Mouse (Mus musculus) regulatory T cell (primary cell): Measurements from ENCODE around the gene Sugp1.
"Not testable (repeated sequence)": the region's sequence is repeated elsewhere in the genome, so short reads cannot be mapped to it uniquely, and the experiment has no call there.

Source experiments
- in situ Hi-C: fragments of 300-600 bp; cut with MboI, MseI; formaldehyde crosslinking; loops from one replicate; pipeline ENCODE4 v1.15.1; 2025; ENCODE audit warnings: high pct_unique_total_duplicates

Gene Sugp1

GRCm38 (mm10) chr8:70042583-70043455 lies at the start of gene Sugp1, which contains the start of gene Mau2:
Sugp1 (plus strand) TSS chr8:70042813.
Mau2 (minus strand) TSS chr8:70042734.
- in situ Hi-C loops: no loop called here

GRCm38 (mm10) chr8:69995422-69995775 lies 47.2 kb upstream of the Sugp1 start:
- in situ Hi-C loops: loop anchor here (5.0 kb wide), 1 partner anchor 93 kb away; the partner anchor contains the start of genes Ndufa13, Tssk6 and Yjefn3

- in situ Hi-C loops: loop anchor here (5.0 kb wide), 1 partner anchor 94 kb away; the partner anchor contains the start of genes Ndufa13, Tssk6 and Yjefn3
These were observed 46.6 kb upstream of the Sugp1 start, which contains the start of gene Gatad2a for GRCm38 (mm10) chr8:69995776-69996588. Gatad2a (minus strand) TSS chr8:69996384.

GRCm38 (mm10) chr8:69996589-69997285 lies 45.9 kb upstream of the Sugp1 start:
- in situ Hi-C loops: loop anchor here (5.0 kb wide), 1 partner anchor 94 kb away; the partner anchor contains the start of genes Ndufa13, Tssk6 and Yjefn3

GRCm38 (mm10) chr8:69998706-69999105 lies 43.9 kb upstream of the Sugp1 start:
- in situ Hi-C loops: loop anchor here (5.0 kb wide), 1 partner anchor 96 kb away; the partner anchor contains the start of genes Ndufa13, Tssk6 and Yjefn3

GRCm38 (mm10) chr8:69999236-69999635 lies 43.4 kb upstream of the Sugp1 start:
- in situ Hi-C loops: loop anchor here (5.0 kb wide), 1 partner anchor 97 kb away; the partner anchor contains the start of genes Ndufa13, Tssk6 and Yjefn3

GRCm38 (mm10) chr8:70000226-70000625 lies 42.4 kb upstream of the Sugp1 start:
- in situ Hi-C loops: loop anchor here (5.0 kb wide), 1 partner anchor 73 kb away; no protein-coding TSS in a partner anchor

GRCm38 (mm10) chr8:70001176-70001891 lies 41.3 kb upstream of the Sugp1 start:
- in situ Hi-C loops: loop anchor here (5.0 kb wide), 1 partner anchor 74 kb away; no protein-coding TSS in a partner anchor

- in situ Hi-C loops: loop anchor here (5.0 kb wide), 1 partner anchor 75 kb away; no protein-coding TSS in a partner anchor
These were observed 40.8 kb upstream of the Sugp1 start for GRCm38 (mm10) chr8:70001892-70002191.

- in situ Hi-C loops: loop anchor here (5.0 kb wide), 1 partner anchor 76 kb away; no protein-coding TSS in a partner anchor
These were observed 39.4 kb upstream of the Sugp1 start for GRCm38 (mm10) chr8:70003204-70003657.

GRCm38 (mm10) chr8:70004345-70004744 lies 38.3 kb upstream of the Sugp1 start:
- in situ Hi-C loops: loop anchor here (5.0 kb wide), 1 partner anchor 77 kb away; no protein-coding TSS in a partner anchor

- in situ Hi-C loops: no loop called here
These were observed 37.4 kb upstream of the Sugp1 start for GRCm38 (mm10) chr8:70005178-70005577.

- in situ Hi-C loops: not testable (repeated sequence)
These were observed 31.8 kb upstream of the Sugp1 start for GRCm38 (mm10) chr8:70010796-70011195.

- in situ Hi-C loops: no loop called here
These were observed 30.3 kb upstream of the Sugp1 start for GRCm38 (mm10) chr8:70012350-70012749.

GRCm38 (mm10) chr8:70012763-70013162 lies 29.9 kb upstream of the Sugp1 start:
- in situ Hi-C loops: no loop called here

GRCm38 (mm10) chr8:70015017-70015416 lies 27.6 kb upstream of the Sugp1 start:
- in situ Hi-C loops: no loop called here

- in situ Hi-C loops: no loop called here
These were observed 19.0 kb upstream of the Sugp1 start for GRCm38 (mm10) chr8:70023596-70023995.

GRCm38 (mm10) chr8:70026151-70026550 lies 16.5 kb upstream of the Sugp1 start:
- in situ Hi-C loops: no loop called here

GRCm38 (mm10) chr8:70030255-70030654 lies 12.4 kb upstream of the Sugp1 start:
- in situ Hi-C loops: no loop called here

- in situ Hi-C loops: no loop called here
These were observed 4.6 kb upstream of the Sugp1 start for GRCm38 (mm10) chr8:70037994-70038393.
